Comparison of ENCODE assay signal across 8 mouse cellular contexts in the genomic region with DNA sequence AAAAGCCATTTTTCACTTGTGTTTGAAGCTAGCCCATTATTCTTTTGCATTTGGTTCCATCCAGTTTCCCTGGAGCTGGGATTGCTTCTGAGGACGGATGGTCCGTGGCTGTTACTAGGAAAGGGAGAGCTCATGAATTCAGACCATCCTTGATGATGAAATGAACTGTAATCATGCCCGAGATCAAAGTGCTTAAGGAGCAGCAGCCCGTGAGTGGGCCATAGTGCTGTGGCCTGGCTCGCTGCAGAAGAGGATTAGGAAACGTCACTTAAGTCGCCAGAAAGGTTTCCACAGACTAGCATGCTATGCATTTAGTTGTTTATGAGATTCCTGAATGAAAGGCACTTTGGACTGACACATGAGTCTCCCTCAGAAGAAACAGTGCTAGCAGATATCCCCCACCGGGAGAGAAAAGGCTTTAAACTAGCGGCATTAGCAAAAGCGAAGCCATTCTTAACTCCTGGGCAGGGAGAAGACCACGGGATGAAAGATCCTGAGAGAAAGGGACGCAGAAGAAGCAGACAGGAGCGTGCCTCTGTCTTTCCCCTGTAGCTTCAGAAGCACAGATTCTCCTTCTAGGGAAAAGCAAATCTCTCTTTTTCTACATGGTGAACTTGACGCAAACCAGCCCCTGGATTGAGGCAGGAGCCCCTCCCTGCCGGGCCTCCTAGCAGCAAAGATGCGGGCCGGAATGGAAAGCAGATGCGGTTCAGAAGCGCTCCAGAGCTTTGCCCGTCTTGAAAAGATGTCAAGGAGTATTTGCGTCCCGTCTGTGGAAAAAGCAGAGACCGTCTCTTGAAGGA.
DNase-seq lines count a peak whose midpoint lies in the region; ATAC-seq lines count a peak whose summit lies in the region.

No protein-coding gene starts in this region.

- H3K4me2 ChIP-seq in hindbrain, embryonic 13.5 days = peak overlapping the region; percentile 45
- peak overlapping the region; percentile 41 for H3K4me2 ChIP-seq in midbrain, embryonic 15.5 days

- H3K4me1 ChIP-seq in hindbrain, embryonic 13.5 days (replicated peaks) = peaks cover 22% of the 10 kb centered on the region
- peaks cover 23% of the 10 kb centered on the region for H3K4me1 ChIP-seq in midbrain, embryonic 15.5 days

- DNase-seq in frontal cortex, postnatal 10 days (ENCODE audit: low spot score in 2 of 2) = no peak
- peak; percentile 72 for DNase-seq in embryo, embryonic 10.5 days (ENCODE audit: low spot score)
- DNase-seq in cerebellum, adult 8-10 months = no peak
- no peak for DNase-seq in cerebellum, adult 18-20 months

- H3K9ac ChIP-seq in hindbrain, embryonic 13.5 days = peak overlapping the region; percentile 55
- H3K9ac ChIP-seq in midbrain, embryonic 15.5 days = peak overlapping the region; percentile 16; the same call in 1 of the 2 replicates

- no peaks in the 10 kb centered on the region for H3K9me3 ChIP-seq in hindbrain, embryonic 13.5 days
- H3K9me3 ChIP-seq in midbrain, embryonic 15.5 days = no peaks in the 10 kb centered on the region

- H3K4me3 ChIP-seq in hindbrain, embryonic 13.5 days = peak overlapping the region; percentile 10
- peak overlapping the region; percentile 8; the same call in 1 of the 2 replicates for H3K4me3 ChIP-seq in midbrain, embryonic 15.5 days

- WGBS in hindbrain, embryonic 13.5 days = 25% methylated on average over 23 of the region's 23 CpGs
- 7% methylated on average over 23 of the region's 23 CpGs for WGBS in midbrain, embryonic 15.5 days

- H3K27ac ChIP-seq in hindbrain, embryonic 13.5 days = 0 out of 2 replicates have a peak overlapping the region, but pooled peaks have one; percentile 1
- peak overlapping the region; percentile 48 for H3K27ac ChIP-seq in midbrain, embryonic 15.5 days

- 0 out of 2 replicates have a peak, but pooled peaks have one; percentile 44 for ATAC-seq in frontal cortex, adult (ENCODE audit: low TSS enrichment)
- ATAC-seq in hindbrain, embryonic 13.5 days (ENCODE audit: low FRiP score) = no peak
- peak; percentile 40; the same call in 1 of the 2 replicates for ATAC-seq in midbrain, embryonic 15.5 days (replicated peaks)
- ATAC-seq in erythroblast, adult 5-6 weeks (replicated peaks; ENCODE audit: low FRiP score, poor library complexity, severe bottlenecking) = no peak

- H3K36me3 ChIP-seq in hindbrain, embryonic 13.5 days = no peaks in the 10 kb centered on the region
- no peaks in the 10 kb centered on the region for H3K36me3 ChIP-seq in midbrain, embryonic 15.5 days (replicated peaks)

- H3K27me3 ChIP-seq in hindbrain, embryonic 13.5 days = peaks cover 9% of the 10 kb centered on the region; the same call in 1 of the 2 replicates
- no peaks in the 10 kb centered on the region for H3K27me3 ChIP-seq in midbrain, embryonic 15.5 days (replicated peaks)

Comparison
In these comparisons a context has a peak if more than half of its experiments do, and no peak if none do; other contexts are left out.
1. ATAC-seq: peak in frontal cortex, adult (single experiment) and midbrain, embryonic 15.5 days (single experiment); none in hindbrain, embryonic 13.5 days (single experiment) and erythroblast, adult 5-6 weeks (single experiment).